ENCODE assay signal across 25 mouse cellular contexts in the genomic region with DNA sequence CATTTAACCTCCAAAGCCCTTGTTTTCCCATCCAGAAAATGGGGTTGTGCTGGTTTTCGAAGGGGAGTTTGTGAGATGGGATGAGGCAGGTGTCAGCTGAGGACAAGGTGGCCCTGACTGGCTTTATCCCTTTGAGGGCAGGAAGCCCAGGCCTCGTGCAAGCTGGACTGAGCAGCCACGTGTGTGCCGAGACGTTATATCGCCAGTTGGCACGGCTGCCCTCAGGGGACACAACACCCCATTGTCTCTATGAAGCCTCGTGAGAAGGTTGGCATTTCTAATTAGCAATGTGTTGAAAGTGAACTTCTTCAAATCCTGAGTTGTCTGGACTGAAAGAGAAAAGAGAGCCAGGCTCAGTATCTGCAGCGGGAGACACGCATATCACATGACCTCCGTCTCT. TPM values are rescaled to one million over a fixed set of nuclear protein-coding genes. Genes with fewer than 3 reads are reported as not detected.
DNase-seq lines count a peak whose midpoint lies in the region; ATAC-seq and TF ChIP-seq lines count a peak whose summit lies in the region.
"Had no signal": no experiment of that assay in that cellular context is flagged by ENCODE, and none has a peak within 500 bp of the region (broad histone marks: within the 10 kb centered on the region; RNA-seq: fewer than 3 reads in every experiment).

No protein-coding gene starts in this region.

- peaks cover 44% of the 10 kb centered on the region for H3K4me1 ChIP-seq in forebrain, embryonic 14.5 days (ENCODE audit: control insufficient read depth, insufficient read depth, low read length)
- H3K4me1 ChIP-seq in forebrain, postnatal 0 days (ENCODE audit: insufficient read depth), result peaks cover 12% of the 10 kb centered on the region; the same call in 1 of the 2 replicates
- H3K4me1 ChIP-seq in midbrain, embryonic 15.5 days, result peaks cover 53% of the 10 kb centered on the region
- H3K4me1 ChIP-seq in midbrain, embryonic 16.5 days (ENCODE audit: control insufficient read depth, insufficient read depth, low read length), result peaks cover 24% of the 10 kb centered on the region
- H3K4me1 ChIP-seq in neural tube, embryonic 15.5 days, result peaks cover 56% of the 10 kb centered on the region
- H3K4me1 ChIP-seq: heart, embryonic 13.5 days; limb, embryonic 15.5 days; liver, embryonic 13.5 days; megakaryocyte, embryonic 14.5 days; stomach, embryonic 15.5 days had no signal

- H3K9ac ChIP-seq in forebrain, embryonic 14.5 days (ENCODE audit: low read length), result no peak overlapping the region
- H3K9ac ChIP-seq in forebrain, postnatal 0 days, result no peak overlapping the region
- H3K9ac ChIP-seq in midbrain, embryonic 15.5 days, result no peak overlapping the region
- no peak overlapping the region for H3K9ac ChIP-seq in midbrain, embryonic 16.5 days (ENCODE audit: low read depth, low read length)
- no peak overlapping the region for H3K9ac ChIP-seq in neural tube, embryonic 15.5 days (replicated peaks)
- H3K9ac ChIP-seq: heart, embryonic 13.5 days; hindbrain, embryonic 15.5 days; limb, embryonic 15.5 days; liver, embryonic 13.5 days; stomach, embryonic 15.5 days had no signal

- H3K4me3 ChIP-seq in forebrain, embryonic 14.5 days (ENCODE audit: low read depth, low read length), result no peak overlapping the region
- H3K4me3 ChIP-seq in forebrain, postnatal 0 days (ENCODE audit: low read depth, low read length), result no peak overlapping the region
- no peak overlapping the region for H3K4me3 ChIP-seq in midbrain, embryonic 15.5 days
- H3K4me3 ChIP-seq in midbrain, embryonic 16.5 days (ENCODE audit: low read depth, low read length), result no peak overlapping the region
- no peak overlapping the region for H3K4me3 ChIP-seq in neural tube, embryonic 15.5 days (replicated peaks)
- H3K4me3 ChIP-seq: erythroblast, embryonic 14.5 days; heart, embryonic 13.5 days; hindbrain, embryonic 15.5 days; limb, embryonic 10.5 days; limb, embryonic 15.5 days; liver, embryonic 13.5 days; megakaryocyte, embryonic 14.5 days; stomach, embryonic 15.5 days had no signal

- H3K4me2 ChIP-seq in forebrain, embryonic 14.5 days (ENCODE audit: low read length), result no peak overlapping the region
- no peak overlapping the region for H3K4me2 ChIP-seq in forebrain, postnatal 0 days (ENCODE audit: low read depth)
- no peak overlapping the region for H3K4me2 ChIP-seq in midbrain, embryonic 15.5 days
- H3K4me2 ChIP-seq in midbrain, embryonic 16.5 days (ENCODE audit: low read length), result no peak overlapping the region
- H3K4me2 ChIP-seq in neural tube, embryonic 15.5 days, result no peak overlapping the region
- H3K4me2 ChIP-seq: heart, embryonic 13.5 days; hindbrain, embryonic 15.5 days; limb, embryonic 15.5 days; liver, embryonic 13.5 days; stomach, embryonic 15.5 days had no signal

- H3K9me3 ChIP-seq in forebrain, embryonic 14.5 days (replicated peaks; ENCODE audit: control insufficient read depth, low read length), result no peaks in the 10 kb centered on the region
- H3K9me3 ChIP-seq in forebrain, postnatal 0 days (ENCODE audit: low read length), result no peaks in the 10 kb centered on the region
- H3K9me3 ChIP-seq in midbrain, embryonic 15.5 days, result no peaks in the 10 kb centered on the region
- no peaks in the 10 kb centered on the region for H3K9me3 ChIP-seq in midbrain, embryonic 16.5 days (replicated peaks; ENCODE audit: control insufficient read depth, low read length, poor library complexity, severe bottlenecking)
- no peaks in the 10 kb centered on the region for H3K9me3 ChIP-seq in neural tube, embryonic 15.5 days (replicated peaks)
- H3K9me3 ChIP-seq: heart, embryonic 13.5 days; hindbrain, embryonic 15.5 days; limb, embryonic 10.5 days; limb, embryonic 15.5 days; liver, embryonic 13.5 days; stomach, embryonic 15.5 days had no signal

- H3K27ac ChIP-seq in forebrain, embryonic 14.5 days (ENCODE audit: low read depth, low read length), result peak overlapping the region; percentile 14; the same call in 1 of the 2 replicates
- no peak overlapping the region for H3K27ac ChIP-seq in forebrain, postnatal 0 days (ENCODE audit: low read depth, low read length)
- H3K27ac ChIP-seq in midbrain, embryonic 15.5 days, result 0 out of 2 replicates have a peak overlapping the region, but pooled peaks have one; percentile 12
- no peak overlapping the region for H3K27ac ChIP-seq in midbrain, embryonic 16.5 days (ENCODE audit: low read length)
- 0 out of 2 replicates have a peak overlapping the region, but pooled peaks have one; percentile 9 for H3K27ac ChIP-seq in neural tube, embryonic 15.5 days (replicated peaks)
- H3K27ac ChIP-seq: heart, embryonic 13.5 days; hindbrain, embryonic 15.5 days; kidney, postnatal 0 days; limb, embryonic 10.5 days; limb, embryonic 15.5 days; liver, embryonic 13.5 days; stomach, embryonic 15.5 days had no signal

- no peaks in the 10 kb centered on the region for H3K27me3 ChIP-seq in forebrain, embryonic 14.5 days (replicated peaks; ENCODE audit: control insufficient read depth, insufficient read depth, low read length)
- no peaks in the 10 kb centered on the region for H3K27me3 ChIP-seq in forebrain, postnatal 0 days (ENCODE audit: insufficient read depth, low read length)
- no peaks in the 10 kb centered on the region for H3K27me3 ChIP-seq in midbrain, embryonic 15.5 days (replicated peaks)
- no peaks in the 10 kb centered on the region for H3K27me3 ChIP-seq in midbrain, embryonic 16.5 days (ENCODE audit: control insufficient read depth, insufficient read depth, low read depth, low read length)
- H3K27me3 ChIP-seq in neural tube, embryonic 15.5 days (replicated peaks), result no peaks in the 10 kb centered on the region
- H3K27me3 ChIP-seq: heart, embryonic 13.5 days; hindbrain, embryonic 15.5 days; limb, embryonic 15.5 days; liver, embryonic 13.5 days; stomach, embryonic 15.5 days had no signal

- peak; percentile 52 for DNase-seq in forebrain, embryonic 14.5 days (ENCODE audit: low spot score)
- DNase-seq in forebrain, postnatal 0 days, result no peak
- peak; percentile 70 for DNase-seq in brain, embryonic 14.5 days (ENCODE audit: low read depth)
- DNase-seq: adrenal gland, postnatal 25 days; B cell, adult 2 months; cerebellum, adult 8-10 months; heart, postnatal 10 days; kidney, adult 18-20 months; kidney, postnatal 4 days; liver, embryonic 13.5 days; lung, adult 18-20 months; lung, postnatal 4 days had no signal

- 0 out of 2 replicates have a peak, but pooled peaks cover 2% of the 10 kb centered on the region for H3K36me3 ChIP-seq in forebrain, embryonic 14.5 days (ENCODE audit: control insufficient read depth, insufficient read depth, low read length)
- H3K36me3 ChIP-seq in forebrain, postnatal 0 days (ENCODE audit: insufficient read depth), result no peaks in the 10 kb centered on the region
- no peaks in the 10 kb centered on the region for H3K36me3 ChIP-seq in midbrain, embryonic 15.5 days (replicated peaks)
- no peaks in the 10 kb centered on the region for H3K36me3 ChIP-seq in midbrain, embryonic 16.5 days (ENCODE audit: control insufficient read depth, insufficient read depth, low read length)
- no peaks in the 10 kb centered on the region for H3K36me3 ChIP-seq in neural tube, embryonic 15.5 days
- H3K36me3 ChIP-seq: heart, embryonic 13.5 days; hindbrain, embryonic 15.5 days; limb, embryonic 10.5 days; limb, embryonic 15.5 days; liver, embryonic 13.5 days; stomach, embryonic 15.5 days had no signal

- no peak for TF ChIP-seq POLR2A in brain, embryonic 14.5 days (IDR thresholded peaks at IDR 0.05; ENCODE audit: borderline replicate concordance, extremely low read depth, insufficient read depth, insufficient read length, poor library complexity, severe bottlenecking)

- WGBS in forebrain, embryonic 14.5 days, result 39% methylated on average over 11 of the region's 11 CpGs
- 21% methylated on average over 11 of the region's 11 CpGs for WGBS in forebrain, postnatal 0 days
- 51% methylated on average over 11 of the region's 11 CpGs for WGBS in midbrain, embryonic 15.5 days
- WGBS in midbrain, embryonic 16.5 days, result 61% methylated on average over 11 of the region's 11 CpGs
- 40% methylated on average over 11 of the region's 11 CpGs for WGBS in neural tube, embryonic 15.5 days

- TF ChIP-seq CTCF in forebrain, postnatal 0 days (IDR thresholded peaks at IDR 0.05; ENCODE audit: low read depth), result no peak
- TF ChIP-seq CTCF in brain, embryonic 14.5 days (IDR thresholded peaks at IDR 0.05; ENCODE audit: borderline replicate concordance, extremely low read depth, insufficient read depth, insufficient read length), result no peak

- no peak for ATAC-seq in forebrain, embryonic 14.5 days
- ATAC-seq in forebrain, postnatal 0 days, result no peak
- ATAC-seq in midbrain, embryonic 15.5 days (replicated peaks), result no peak
- no peak for ATAC-seq in midbrain, embryonic 16.5 days
- ATAC-seq in neural tube, embryonic 15.5 days (ENCODE audit: low FRiP score), result no peak
- ATAC-seq: forebrain, embryonic 16.5 days; lung, postnatal 0 days had no signal

RNA-seq across cellular contexts. Expression of a gene that starts 37.6 kb away (rescaled TPM):
- 30.0 and 32.9 TPM in 2 replicates for polyA plus RNA-seq in forebrain, embryonic 14.5 days (2014; fragmentation: Nextera tagmentation; extraction: Ambion mirVana)
- 13.5 and 20.0 TPM in 2 replicates for total RNA-seq in forebrain, postnatal 0 days (2014; rRNA removed)
- 2.5 and 2.7 TPM in 2 replicates for polyA plus RNA-seq in forebrain, postnatal 0 days (2015; fragmentation: Nextera tagmentation; extraction: Ambion mirVana)
- 6.0 and 7.6 TPM in 2 replicates for polyA plus RNA-seq in midbrain, embryonic 15.5 days (2015; fragmentation: Nextera tagmentation; extraction: Ambion mirVana)
- 3.5 and 4.3 TPM in 2 replicates for polyA plus RNA-seq in midbrain, embryonic 16.5 days (2015; fragmentation: Nextera tagmentation; extraction: Ambion mirVana)
- 105 and 130 TPM in 2 replicates for polyA plus RNA-seq in brain, embryonic 14.5 days (2012; rRNA removed)
- polyA plus RNA-seq in neural tube, embryonic 15.5 days (2015; fragmentation: Nextera tagmentation; extraction: Ambion mirVana), result 2.6 and 3.3 TPM in 2 replicates

Comparison
In these comparisons a context has a peak if more than half of its experiments do, and no peak if none do; other contexts are left out.
1. H3K27ac ChIP-seq: peak in forebrain, embryonic 14.5 days (single experiment), midbrain, embryonic 15.5 days (single experiment) and neural tube, embryonic 15.5 days (single experiment); none in forebrain, postnatal 0 days (single experiment) and midbrain, embryonic 16.5 days (single experiment).